Mouse (Mus musculus) heart, adult 2 months (tissue): ENCODE data around the gene Slc35a3.

Experiments used
- CTCF ChIP-seq: fragments of 200-600 bp; IDR thresholded peaks from 2 replicates; pipeline ENCODE4 v1.8.1; 2022; ENCODE audit warnings: antibody characterized with exemption, mild to moderate bottlenecking, moderate library complexity
- EP300 ChIP-seq: fragments of 200-500 bp; IDR thresholded peaks from 2 replicates; pipeline ENCODE4 v1.6.1; 2011; ENCODE audit warnings: low read depth, low read length, control low read depth; ENCODE audit not compliant: insufficient read depth

- no peak for TF ChIP-seq EP300
- TF ChIP-seq CTCF, result no peak
These were observed 60.6 kb downstream of the Slc35a3 start for GRCm38 (mm10) chr3:116652033-116652446.
